Mouse (Mus musculus) liver, postnatal 0 days (tissue): ENCODE measurements at regions not wholly inside any gene's neighbourhood (a gene's known extent, or its start where the extent isn't known, plus 50 kb on each side); places are given as distances from the start of the nearest gene placed in this dataset.

ENCODE experiments used
- ATAC-seq: fragments of 200-750 bp; cut with Nextera tagmentation; 2 replicates; pipeline ENCODE4 v1.8.0; 2017; ENCODE audit warnings: mild to moderate bottlenecking, moderate library complexity
- DNase-seq: peaks from one replicate; pipeline ENCODE4 v3.0.0-alpha.2; 2016
- H3K27ac ChIP-seq: fragments of 300-500 bp; sonication (generic); 2 replicates; pipeline ENCODE4 v1.5.1; 2014; ENCODE audit warnings: antibody characterized with exemption, moderate library complexity, mild to moderate bottlenecking, low read depth
- H3K27me3 ChIP-seq: fragments of 300-500 bp; sonication (generic); 2 replicates; pipeline ENCODE4 v1.6.1; 2014; ENCODE audit warnings: low read length, control low read depth, mixed read lengths; ENCODE audit not compliant: insufficient read depth
- H3K36me3 ChIP-seq: fragments of 300-500 bp; sonication (generic); replicated peaks from 2 replicates; pipeline ENCODE4 v1.6.1; 2014; ENCODE audit warnings: mild to moderate bottlenecking, control low read depth, low read length, moderate library complexity, mixed read lengths; ENCODE audit not compliant: insufficient read depth
- H3K4me1 ChIP-seq: fragments of 300-500 bp; sonication (generic); 2 replicates; pipeline ENCODE4 v1.6.1; 2014; ENCODE audit warnings: antibody characterized with exemption, mild to moderate bottlenecking, control low read depth; ENCODE audit not compliant: insufficient read depth
- H3K4me2 ChIP-seq: fragments of 300-500 bp; sonication (generic); 2 replicates; pipeline ENCODE4 v1.6.1; 2014; ENCODE audit warnings: low read depth, mild to moderate bottlenecking, low read length, moderate library complexity, mixed read lengths
- H3K4me3 ChIP-seq: fragments of 300-500 bp; sonication (generic); 2 replicates; pipeline ENCODE4 v1.5.1; 2014; ENCODE audit warnings: low read depth, low read length
- H3K9ac ChIP-seq: fragments of 300-500 bp; sonication (generic); replicated peaks from 2 replicates; pipeline ENCODE4 v1.6.1; 2014; ENCODE audit warnings: mild to moderate bottlenecking, moderate library complexity
- H3K9me3 ChIP-seq: fragments of 300-500 bp; sonication (generic); 2 replicates; pipeline ENCODE4 v1.6.1; 2016; ENCODE audit warnings: mild to moderate bottlenecking, control low read depth, low read length, mixed read lengths
- CTCF ChIP-seq: sonication (generic); IDR thresholded peaks from 2 replicates; pipeline ENCODE4 v1.5.1; 2016; ENCODE audit warnings: antibody characterized with exemption, low read depth
- EP300 ChIP-seq: IDR thresholded peaks from 2 replicates; pipeline ENCODE4 v1.6.1; 2016; ENCODE audit warnings: antibody characterized with exemption, low read depth, mild to moderate bottlenecking
- WGBS: fragments of 180-500 bp; shearing (Covaris S2); extraction: QIAGEN DNeasy Blood & Tissue Kit; methylation state at CpG from one replicate; pipeline ENCODE4 v1.1.7; 2014; ENCODE audit not compliant: insufficient replicate concordance; 5-methylcytosine and 5-hydroxymethylcytosine counted together

GRCm38 (mm10) chr1:35850566-35851085 lies 217.6 kb upstream of the Hs6st1 start:
- WGBS = 74% methylated on average over 9 of the region's 9 CpGs
- no peak for ATAC-seq

GRCm38 (mm10) chr1:35851681-35852409 lies 216.4 kb upstream of the Hs6st1 start:
- H3K36me3 ChIP-seq = no peaks in the 10 kb centered on the region
- no peaks in the 10 kb centered on the region for H3K4me1 ChIP-seq
- H3K4me3 ChIP-seq = no peak overlapping the region
- no peak for ATAC-seq
- no peak overlapping the region for H3K9ac ChIP-seq
- no peak overlapping the region for H3K4me2 ChIP-seq
- DNase-seq = no peak
- WGBS = 81% methylated on average over 4 of the region's 4 CpGs
- H3K27ac ChIP-seq = no peak overlapping the region
- no peaks in the 10 kb centered on the region for H3K9me3 ChIP-seq
- H3K27me3 ChIP-seq = no peaks in the 10 kb centered on the region
- TF ChIP-seq EP300 (no peak), CTCF (no peak)

More at GRCm38 (mm10) chr1:35850566-35851085, 217.6 kb upstream of the Hs6st1 start:
- H3K9ac ChIP-seq = no peak overlapping the region
- TF ChIP-seq CTCF (no peak), EP300 (no peak)
- no peak overlapping the region for H3K4me3 ChIP-seq
- H3K4me1 ChIP-seq = no peaks in the 10 kb centered on the region
- no peaks in the 10 kb centered on the region for H3K36me3 ChIP-seq
- no peak overlapping the region for H3K27ac ChIP-seq
- DNase-seq = no peak
- H3K9me3 ChIP-seq = no peaks in the 10 kb centered on the region
- H3K27me3 ChIP-seq = no peaks in the 10 kb centered on the region
- H3K4me2 ChIP-seq = no peak overlapping the region

- no peak for DNase-seq
- no peak overlapping the region for H3K9ac ChIP-seq
- H3K36me3 ChIP-seq = no peaks in the 10 kb centered on the region
- H3K4me1 ChIP-seq = no peaks in the 10 kb centered on the region
- no peak overlapping the region for H3K4me3 ChIP-seq
- H3K9me3 ChIP-seq = no peaks in the 10 kb centered on the region
- H3K27ac ChIP-seq = no peak overlapping the region
- WGBS = 56% methylated on average over 1 of the region's 1 CpGs
- H3K27me3 ChIP-seq = no peaks in the 10 kb centered on the region
- H3K4me2 ChIP-seq = no peak overlapping the region
- TF ChIP-seq EP300 (no peak), CTCF (no peak)
- ATAC-seq = no peak
Observed at GRCm38 (mm10) chr1:35853018-35853417, 215.2 kb upstream of the Hs6st1 start.

GRCm38 (mm10) chr1:35855650-35856049 lies 212.6 kb upstream of the Hs6st1 start:
- WGBS = 64% methylated on average over 4 of the region's 4 CpGs
- Histone ChIP-seq H3K27me3 (no peaks in the 10 kb centered on the region), H3K4me1 (no peaks in the 10 kb centered on the region), H3K9me3 (no peaks in the 10 kb centered on the region), H3K4me3 (no peak overlapping the region), H3K27ac (no peak overlapping the region), H3K36me3 (no peaks in the 10 kb centered on the region), H3K4me2 (no peak overlapping the region), H3K9ac (no peak overlapping the region)
- no peak for DNase-seq
- TF ChIP-seq CTCF = no peak
- TF ChIP-seq EP300 = no peak
- ATAC-seq = no peak

- H3K36me3 ChIP-seq = no peaks in the 10 kb centered on the region
- no peak for DNase-seq
- WGBS = 75% methylated on average over 3 of the region's 3 CpGs
- no peaks in the 10 kb centered on the region for H3K27me3 ChIP-seq
- ATAC-seq = no peak
- no peak overlapping the region for H3K9ac ChIP-seq
- no peaks in the 10 kb centered on the region for H3K9me3 ChIP-seq
- no peak overlapping the region for H3K27ac ChIP-seq
- TF ChIP-seq CTCF (no peak), EP300 (no peak)
- H3K4me2 ChIP-seq = no peak overlapping the region
- no peaks in the 10 kb centered on the region; the same call in 1 of the 2 replicates for H3K4me1 ChIP-seq
- H3K4me3 ChIP-seq = no peak overlapping the region
Observed at GRCm38 (mm10) chr1:35858342-35858741, 209.9 kb upstream of the Hs6st1 start.

GRCm38 (mm10) chr1:35860779-35861178 lies 207.4 kb upstream of the Hs6st1 start:
- ATAC-seq (no peak), DNase-seq (no peak)
- Histone ChIP-seq H3K27ac (no peak overlapping the region), H3K9me3 (no peaks in the 10 kb centered on the region), H3K4me3 (no peak overlapping the region), H3K4me1 (no peaks in the 10 kb centered on the region; the same call in 1 of the 2 replicates), H3K27me3 (no peaks in the 10 kb centered on the region), H3K9ac (no peak overlapping the region), H3K36me3 (no peaks in the 10 kb centered on the region), H3K4me2 (no peak overlapping the region)
- TF ChIP-seq CTCF (no peak), EP300 (no peak)
- 38% methylated on average over 5 of the region's 5 CpGs for WGBS
